Mouse (Mus musculus) embryo, embryonic 9.5 days (tissue): Measurements from ENCODE around the gene Dgkg.

Experiments used
- DNase-seq: peaks from one replicate; pipeline ENCODE4 v3.0.0-alpha.2; 2017; ENCODE audit errors: extremely low spot score

Dgkg gene

GRCm38 (mm10) chr16:22656533-22657444 is at the start of gene Dgkg:
TSS of gene Dgkg (minus strand) at chr16:22657221.
- peak; percentile 52 for DNase-seq

- DNase-seq, result no peak
Measured at GRCm38 (mm10) chr16:22704946-22705345, 47.9 kb upstream of the Dgkg start.

GRCm38 (mm10) chr16:22704136-22704535 is 47.1 kb upstream of the Dgkg start:
- DNase-seq, result no peak

GRCm38 (mm10) chr16:22698846-22699760 is 42.1 kb upstream of the Dgkg start:
- DNase-seq, result no peak

- DNase-seq, result no peak
Measured at GRCm38 (mm10) chr16:22698101-22698500, 41.1 kb upstream of the Dgkg start.

- no peak for DNase-seq
Measured at GRCm38 (mm10) chr16:22689622-22690021, 32.6 kb upstream of the Dgkg start.

GRCm38 (mm10) chr16:22687711-22688230 is 30.8 kb upstream of the Dgkg start:
- no peak for DNase-seq

- DNase-seq, result no peak
Measured at GRCm38 (mm10) chr16:22683605-22684004, 26.6 kb upstream of the Dgkg start.

- DNase-seq, result no peak
Measured at GRCm38 (mm10) chr16:22682727-22683126, 25.7 kb upstream of the Dgkg start.

- DNase-seq, result no peak
Measured at GRCm38 (mm10) chr16:22679641-22680040, 22.6 kb upstream of the Dgkg start.

GRCm38 (mm10) chr16:22674636-22675035 is 17.6 kb upstream of the Dgkg start:
- no peak for DNase-seq

GRCm38 (mm10) chr16:22674164-22674563 is 17.1 kb upstream of the Dgkg start:
- no peak for DNase-seq

GRCm38 (mm10) chr16:22664033-22664432 is 7.0 kb upstream of the Dgkg start:
- DNase-seq, result no peak

GRCm38 (mm10) chr16:22663136-22663535 is 6.1 kb upstream of the Dgkg start:
- no peak for DNase-seq

GRCm38 (mm10) chr16:22661076-22661475 is 4.1 kb upstream of the Dgkg start:
- DNase-seq, result no peak

- DNase-seq, result no peak
Measured at GRCm38 (mm10) chr16:22657874-22658789, 1.1 kb upstream of the Dgkg start.

- no peak for DNase-seq
Measured at GRCm38 (mm10) chr16:22655812-22656211, 1.2 kb downstream of the Dgkg start.

GRCm38 (mm10) chr16:22655223-22655622 is 1.8 kb downstream of the Dgkg start:
- DNase-seq, result no peak

GRCm38 (mm10) chr16:22654477-22654835 is 2.6 kb downstream of the Dgkg start:
- no peak for DNase-seq

- DNase-seq, result no peak
Measured at GRCm38 (mm10) chr16:22653817-22654476, 3.1 kb downstream of the Dgkg start.

- DNase-seq, result no peak
Measured at GRCm38 (mm10) chr16:22651244-22651643, 5.8 kb downstream of the Dgkg start.
